Mouse (Mus musculus) spleen, adult 2 months (tissue): ENCODE data around the gene Six3. TPM values are rescaled to one million over a fixed set of nuclear protein-coding genes. Genes with fewer than 3 reads are reported as not detected.

Experiments
- DNase-seq, 2 experiments: peaks; one replicate each; pipeline versions ENCODE4 v3.0.0 to v3.0.0-alpha.2; 2012 to 2021; ENCODE audit warnings: low spot score in 2 of 2, low read depth in 1 of 2
- H3K27ac ChIP-seq: fragments of 200-500 bp; 2 replicates; pipeline ENCODE4 v1.5.1; 2012; ENCODE audit warnings: low read length, inconsistent platforms; ENCODE audit not compliant: insufficient read depth
- H3K27me3 ChIP-seq: fragments of 200-500 bp; 2 replicates; pipeline ENCODE4 v1.6.1; 2012; ENCODE audit warnings: mild to moderate bottlenecking, moderate library complexity, low read length, inconsistent platforms; ENCODE audit not compliant: control insufficient read depth, insufficient read depth
- H3K36me3 ChIP-seq: fragments of 200-500 bp; 2 replicates; pipeline ENCODE4 v1.6.1; 2012; ENCODE audit warnings: mild to moderate bottlenecking, low read length, inconsistent platforms; ENCODE audit not compliant: control insufficient read depth, insufficient read depth
- H3K4me1 ChIP-seq: fragments of 200-500 bp; 2 replicates; pipeline ENCODE4 v1.6.1; 2011; ENCODE audit warnings: inconsistent platforms; ENCODE audit not compliant: control insufficient read depth, insufficient read depth, insufficient read length
- H3K4me3 ChIP-seq: fragments of 200-500 bp; 2 replicates; pipeline ENCODE4 v1.5.1; 2011; ENCODE audit warnings: mild to moderate bottlenecking, inconsistent platforms; ENCODE audit not compliant: insufficient read depth, insufficient read length; ENCODE audit errors: extremely low read depth
- CTCF ChIP-seq: fragments of 200-500 bp; IDR thresholded peaks from 2 replicates; pipeline ENCODE4 v1.5.1; 2011; ENCODE audit warnings: mild to moderate bottlenecking, inconsistent platforms; ENCODE audit not compliant: insufficient read depth, insufficient read length, insufficient replicate concordance; ENCODE audit errors: extremely low read depth
- POLR2A ChIP-seq: fragments of 200-500 bp; IDR thresholded peaks from 2 replicates; pipeline ENCODE4 v1.6.1; 2011; ENCODE audit warnings: low read depth, low read length, inconsistent platforms
- WGBS: fragments of 180-500 bp; shearing (Covaris S2); methylation state at CpG from one replicate; pipeline ENCODE4 v1.1.7; 2018; 5-methylcytosine and 5-hydroxymethylcytosine counted together
- polyA plus RNA-seq: library from polyadenylated mRNA; depleted of rRNA; stranded (reverse); fragments of >200 nt; gene quantifications from 2 replicates; pipeline ENCODE4 v1.2.3, GENCODE M21; 2012; rRNA removed

Gene Six3
- polyA plus RNA-seq, result 0.13 and 0.59 TPM in 2 replicates

DNA sequence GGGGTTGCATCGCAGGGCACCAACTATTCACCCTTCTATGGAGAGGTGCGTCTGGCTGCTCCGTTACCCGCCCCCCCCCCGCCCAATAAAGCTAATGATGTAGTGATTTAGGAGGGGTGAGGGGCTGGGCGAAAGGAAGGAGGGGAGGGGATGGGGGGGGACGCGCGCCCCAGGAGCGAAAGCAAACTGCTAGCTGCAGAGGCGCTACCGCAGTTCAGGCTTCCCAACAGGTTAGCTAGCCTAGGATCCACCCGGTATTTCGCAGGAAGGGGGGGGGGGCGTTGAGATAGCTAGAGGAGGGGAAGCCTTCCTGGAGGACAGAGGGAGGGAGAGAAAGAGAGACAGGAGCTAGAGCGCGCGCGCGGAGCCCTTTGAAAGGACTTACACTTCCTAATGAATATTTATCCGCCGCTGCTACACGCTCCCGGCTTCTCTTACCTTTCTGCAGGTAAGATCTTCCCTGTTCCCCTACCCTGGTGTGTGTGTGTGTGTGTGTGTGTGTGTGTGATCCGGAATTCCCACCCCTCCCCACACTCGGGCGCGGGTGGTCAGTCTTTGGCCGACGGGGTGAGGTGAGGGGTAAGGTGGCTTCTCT, at the start of gene Six3:
Gene Six3, plus strand, starts transcription at position 343 of the 595 bp plus-strand sequence.
- no peak within 1 kb of the TSS for H3K27ac ChIP-seq
- no peaks in the 10 kb centered on the region for H3K36me3 ChIP-seq
- no peak within 1 kb of the TSS for H3K4me3 ChIP-seq
- 4% methylated on average over 27 of the region's 30 CpGs for WGBS
- peaks cover 37% of the 10 kb centered on the region for H3K27me3 ChIP-seq
- TF ChIP-seq POLR2A (no peak), CTCF (no peak)
- no peak for DNase-seq
- H3K4me1 ChIP-seq, result no peaks in the 10 kb centered on the region

DNA sequence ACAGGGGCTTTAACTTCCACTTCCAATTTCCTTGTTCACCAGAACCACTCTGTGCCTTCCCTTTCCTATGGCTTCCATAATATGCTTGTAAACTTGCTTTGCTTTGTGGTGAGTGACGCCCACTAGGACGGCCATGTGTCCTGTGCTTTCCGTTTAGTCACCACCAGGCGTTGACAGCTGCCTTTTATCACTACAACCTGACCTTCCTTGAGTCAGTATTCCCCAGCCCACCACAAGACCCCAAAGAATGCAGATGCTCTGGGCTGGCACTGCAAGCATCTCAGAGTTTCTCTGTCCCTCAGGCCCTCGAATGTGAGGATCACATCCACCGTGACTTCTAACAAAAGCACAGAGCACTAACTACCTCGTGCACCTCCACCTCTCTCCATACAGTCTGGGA, 49.3 kb upstream of the Six3 start:
- Histone ChIP-seq H3K36me3 (no peaks in the 10 kb centered on the region), H3K27me3 (no peaks in the 10 kb centered on the region), H3K27ac (no peak overlapping the region), H3K4me1 (peaks cover 4% of the 10 kb centered on the region), H3K4me3 (no peak overlapping the region)
- TF ChIP-seq CTCF (no peak), POLR2A (no peak)
- no peak for DNase-seq
- WGBS, result 79% methylated on average over 7 of the region's 7 CpGs

- H3K4me3 ChIP-seq, result no peak overlapping the region
- 48% methylated on average over 3 of the region's 3 CpGs for WGBS
- no peak for TF ChIP-seq POLR2A
- TF ChIP-seq CTCF, result no peak
- no peak overlapping the region for H3K27ac ChIP-seq
- no peaks in the 10 kb centered on the region for H3K36me3 ChIP-seq
- H3K4me1 ChIP-seq, result no peaks in the 10 kb centered on the region
- DNase-seq, result no peak
- no peaks in the 10 kb centered on the region for H3K27me3 ChIP-seq
Measured at GRCm38 (mm10) chr17:85574023-85574422, 39.4 kb upstream of the Six3 start.

- Histone ChIP-seq H3K27me3 (no peaks in the 10 kb centered on the region), H3K4me3 (no peak overlapping the region), H3K36me3 (no peaks in the 10 kb centered on the region), H3K4me1 (no peaks in the 10 kb centered on the region), H3K27ac (no peak overlapping the region)
- no peak for DNase-seq
- WGBS, result 69% methylated on average over 5 of the region's 5 CpGs
- no peak for TF ChIP-seq POLR2A
- TF ChIP-seq CTCF, result no peak
Measured at GRCm38 (mm10) chr17:85578290-85578689, 35.1 kb upstream of the Six3 start.

DNA sequence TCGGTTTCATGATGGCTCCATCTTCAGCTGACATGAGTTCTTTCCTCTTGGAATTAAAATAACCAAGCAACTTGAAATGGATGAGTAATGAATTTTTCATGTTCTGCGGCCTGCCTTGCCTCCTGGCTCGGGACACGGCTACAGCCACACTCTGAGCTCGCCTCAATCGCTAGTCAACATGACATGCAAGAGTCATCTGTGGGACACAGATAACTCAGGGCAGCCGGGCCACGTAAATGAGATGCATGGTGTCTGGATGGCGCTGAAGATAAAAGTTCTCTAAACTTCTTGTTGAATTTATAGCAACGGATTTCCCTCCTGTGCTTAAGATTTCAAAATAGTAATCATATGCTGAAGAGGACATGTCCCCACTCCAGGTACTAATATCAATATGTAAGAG, 34.1 kb upstream of the Six3 start:
- Histone ChIP-seq H3K4me3 (no peak overlapping the region), H3K36me3 (no peaks in the 10 kb centered on the region), H3K4me1 (no peaks in the 10 kb centered on the region), H3K27me3 (no peaks in the 10 kb centered on the region), H3K27ac (no peak overlapping the region)
- 91% methylated on average over 10 of the region's 10 CpGs for WGBS
- DNase-seq, result no peak
- TF ChIP-seq CTCF, result no peak
- no peak for TF ChIP-seq POLR2A

GRCm38 (mm10) chr17:85580221-85580620, 33.2 kb upstream of the Six3 start:
- Histone ChIP-seq H3K27me3 (no peaks in the 10 kb centered on the region), H3K36me3 (no peaks in the 10 kb centered on the region), H3K4me1 (no peaks in the 10 kb centered on the region), H3K4me3 (no peak overlapping the region), H3K27ac (no peak overlapping the region)
- 91% methylated on average over 6 of the region's 6 CpGs for WGBS
- no peak for DNase-seq
- TF ChIP-seq CTCF (no peak), POLR2A (no peak)

- H3K36me3 ChIP-seq, result no peaks in the 10 kb centered on the region
- no peak overlapping the region for H3K4me3 ChIP-seq
- no peaks in the 10 kb centered on the region for H3K4me1 ChIP-seq
- H3K27ac ChIP-seq, result no peak overlapping the region
- no peak for DNase-seq
- WGBS, result 87% methylated on average over 4 of the region's 4 CpGs
- TF ChIP-seq CTCF (no peak), POLR2A (no peak)
- H3K27me3 ChIP-seq, result no peaks in the 10 kb centered on the region
Measured at GRCm38 (mm10) chr17:85584170-85584569, 29.2 kb upstream of the Six3 start.
